Mouse (Mus musculus) brain, embryonic 18.5 days (tissue): ENCODE measurements around the gene Rpl35a.
A peak's percentile ranks its signal among the peaks of the same experiment; 100 is the strongest.
"Not testable (repeated sequence)": the region's sequence is repeated elsewhere in the genome, so short reads cannot be mapped to it uniquely, and the experiment has no call there.

Experiments
- DNase-seq: peaks from one replicate; pipeline ENCODE4 v3.0.0-alpha.2; 2012; ENCODE audit warnings: low read depth, low spot score

Rpl35a gene

DNA sequence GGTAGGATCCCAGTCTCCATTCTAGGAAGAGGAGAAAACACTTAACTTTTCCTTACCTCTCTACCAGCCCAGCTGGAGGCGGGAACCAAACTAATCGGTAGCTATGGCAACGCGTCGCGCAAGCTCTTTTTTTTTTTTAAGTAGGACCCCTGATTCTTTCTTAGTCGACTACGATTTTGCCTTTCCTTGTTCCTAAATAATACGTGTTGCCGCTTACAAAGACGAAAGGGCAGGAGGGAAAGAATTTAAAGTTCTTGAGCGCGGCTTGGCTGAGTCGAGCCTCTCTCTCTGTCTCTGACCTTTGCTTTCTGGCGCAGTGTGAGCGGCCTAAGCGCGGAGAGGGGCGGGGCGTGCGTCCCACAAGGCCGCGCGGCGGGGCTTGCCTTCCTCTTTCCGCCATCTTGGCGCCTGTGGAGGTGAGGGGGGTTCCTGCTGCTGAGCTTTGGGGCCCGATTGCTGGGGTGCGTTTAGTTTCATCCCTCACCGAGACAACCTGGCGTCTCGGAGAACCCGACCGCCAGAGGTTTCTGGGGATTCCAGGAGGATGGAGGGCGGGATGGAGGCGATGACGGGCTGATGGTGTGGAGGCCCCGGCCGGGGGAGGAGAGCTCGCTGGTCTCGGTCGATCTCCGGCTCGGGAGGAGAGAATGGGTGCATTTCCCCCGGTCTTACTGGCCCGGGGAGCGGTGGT is at the start of gene Rpl35a, which contains the start of gene Iqcg:
Rpl35a (plus strand) TSS at position 359 of the 691 bp plus-strand sequence.
Iqcg (minus strand) TSS at position 124 of the 691 bp plus-strand sequence.
- peak; percentile 85 for DNase-seq

DNA sequence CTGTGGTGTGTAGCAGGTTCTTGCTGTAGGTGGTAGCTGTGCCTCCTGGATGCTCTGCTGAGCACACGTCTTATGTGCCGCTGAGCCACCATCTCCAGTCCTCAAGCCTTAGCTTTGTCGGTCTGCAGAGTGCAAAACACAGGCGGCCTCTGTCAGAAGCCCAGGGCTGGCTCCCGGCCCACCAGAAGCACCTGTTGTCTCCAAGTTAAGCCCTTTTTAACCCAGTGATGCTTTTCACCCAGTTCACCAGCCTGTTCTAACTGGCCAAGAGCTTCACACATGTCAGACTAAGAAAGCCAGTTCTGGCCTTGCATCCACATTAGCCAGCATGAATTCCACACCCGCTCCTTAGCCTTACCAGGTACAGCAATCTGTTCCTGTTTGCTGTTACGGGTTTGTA is 49.4 kb upstream of the Rpl35a start:
- DNase-seq = no peak

DNA sequence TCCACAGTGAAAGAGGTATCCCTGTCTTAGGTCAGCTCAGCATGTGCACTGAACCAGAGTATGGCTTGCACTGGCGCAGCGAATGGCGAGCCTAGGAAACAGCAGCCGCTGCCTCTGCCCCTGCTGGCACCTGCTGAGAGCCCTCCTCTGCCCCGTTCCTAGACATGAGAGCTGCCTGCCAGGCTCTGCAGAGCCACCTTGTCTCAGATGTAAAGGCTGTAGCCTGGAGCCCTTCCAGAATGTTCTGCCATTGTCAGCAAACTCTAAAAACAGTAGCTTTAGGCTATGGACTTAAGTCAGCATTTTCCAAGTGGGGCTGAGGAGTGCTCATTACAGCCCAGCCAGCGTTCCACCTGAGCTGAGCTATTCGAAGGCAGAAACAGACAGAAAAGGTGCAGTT is 48.8 kb upstream of the Rpl35a start:
- no peak for DNase-seq

DNA sequence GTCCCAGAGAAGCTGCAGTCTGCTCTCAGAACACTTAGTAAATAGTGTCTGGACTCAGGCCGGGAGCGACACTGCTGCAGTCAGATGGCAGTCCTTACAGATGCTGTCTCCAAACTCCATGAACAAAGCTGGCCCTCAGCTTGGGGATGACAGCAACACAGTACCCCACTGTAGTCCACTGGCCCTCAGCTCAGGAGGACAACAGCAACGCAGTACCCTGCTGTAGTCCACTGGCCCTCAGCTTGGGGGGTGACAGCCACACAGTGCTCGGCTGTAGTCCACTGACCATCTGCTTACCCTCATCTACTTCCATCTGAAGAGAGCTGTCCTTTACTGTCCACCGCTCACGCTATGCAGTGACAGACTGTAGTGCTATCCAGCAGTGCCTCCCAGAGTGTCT is 46.1 kb upstream of the Rpl35a start:
- no peak for DNase-seq

DNA sequence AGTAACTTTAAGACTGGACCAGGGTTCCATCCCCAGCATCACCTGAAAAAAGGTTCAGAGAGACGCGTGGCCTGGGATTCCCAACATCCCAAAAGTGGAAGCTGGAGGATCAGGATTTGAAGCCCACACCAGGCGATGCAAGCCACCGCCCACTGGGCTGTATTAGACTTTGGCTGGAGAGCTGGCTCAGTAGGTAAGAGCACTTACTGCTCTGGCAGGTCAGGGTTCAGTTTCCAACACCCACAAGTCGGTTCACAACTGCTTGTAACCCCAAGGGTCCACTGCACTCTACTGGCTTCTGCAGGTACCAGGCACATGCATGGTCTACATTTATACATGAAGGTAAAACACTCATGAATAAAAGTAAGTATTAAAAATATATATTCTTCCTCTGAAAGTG is 42.5 kb upstream of the Rpl35a start:
- DNase-seq = no peak

DNA sequence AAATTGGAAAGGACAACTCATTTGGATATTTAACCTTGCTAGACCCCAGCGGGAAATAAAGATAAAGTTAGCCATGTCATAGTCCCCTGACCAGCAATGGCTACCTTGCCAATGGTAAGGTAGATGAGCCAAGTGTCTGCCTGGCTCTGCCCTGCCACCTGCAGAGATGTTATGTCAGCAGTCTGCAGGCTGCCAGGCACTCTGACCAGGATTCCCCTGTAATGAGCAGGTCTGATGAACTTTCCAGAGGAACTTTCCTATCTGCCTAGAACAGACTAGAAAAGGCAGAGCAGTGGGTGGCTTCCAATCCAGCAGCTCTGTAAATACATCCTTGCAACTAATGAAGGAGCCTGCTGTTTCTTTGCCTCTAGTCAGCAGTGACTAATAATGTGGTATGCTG is 41.3 kb upstream of the Rpl35a start:
- no peak for DNase-seq

DNA sequence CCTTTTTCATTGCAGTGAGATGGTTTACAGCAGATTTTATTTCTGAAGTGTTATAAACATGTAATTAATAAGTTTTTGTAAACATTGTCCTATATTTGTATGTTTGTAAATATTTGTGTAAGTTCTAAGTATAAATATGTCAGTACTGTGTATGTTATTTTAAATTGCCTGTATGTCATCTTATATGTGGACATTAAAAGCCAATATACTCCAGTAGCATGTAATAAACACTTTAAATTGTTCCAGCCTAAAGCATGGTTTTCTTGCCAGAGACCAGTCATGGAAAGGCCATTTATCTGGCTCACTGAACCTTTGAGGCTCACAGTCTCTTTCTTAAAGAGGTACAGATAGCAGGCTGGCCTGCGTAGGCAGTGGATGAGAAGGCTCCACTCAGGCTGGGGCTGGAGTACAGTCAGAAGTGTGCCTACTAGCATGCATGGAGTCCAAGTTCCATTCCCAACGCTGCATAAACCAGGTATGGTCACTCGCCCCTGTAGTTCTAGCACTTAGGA is 40.8 kb upstream of the Rpl35a start:
- no peak for DNase-seq

DNA sequence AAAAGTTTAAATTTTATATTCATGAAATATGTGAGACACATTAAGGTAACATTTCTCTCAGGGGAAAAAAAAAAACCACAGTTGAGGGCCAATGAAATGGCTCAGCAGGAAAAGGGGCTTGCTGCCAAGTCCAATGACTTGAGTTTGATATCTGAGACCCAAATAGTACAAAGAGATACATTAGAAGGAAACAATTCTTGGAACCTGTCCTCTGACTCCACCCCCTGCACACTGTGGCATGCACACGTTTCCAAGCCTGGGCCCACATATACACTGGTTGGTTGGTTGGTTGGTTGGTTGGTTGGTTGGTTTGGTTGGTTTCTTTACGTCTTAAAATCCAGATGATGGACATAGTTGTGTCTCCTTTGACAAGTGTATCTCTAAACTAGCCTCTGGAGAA is 40.3 kb upstream of the Rpl35a start:
- no peak for DNase-seq

DNA sequence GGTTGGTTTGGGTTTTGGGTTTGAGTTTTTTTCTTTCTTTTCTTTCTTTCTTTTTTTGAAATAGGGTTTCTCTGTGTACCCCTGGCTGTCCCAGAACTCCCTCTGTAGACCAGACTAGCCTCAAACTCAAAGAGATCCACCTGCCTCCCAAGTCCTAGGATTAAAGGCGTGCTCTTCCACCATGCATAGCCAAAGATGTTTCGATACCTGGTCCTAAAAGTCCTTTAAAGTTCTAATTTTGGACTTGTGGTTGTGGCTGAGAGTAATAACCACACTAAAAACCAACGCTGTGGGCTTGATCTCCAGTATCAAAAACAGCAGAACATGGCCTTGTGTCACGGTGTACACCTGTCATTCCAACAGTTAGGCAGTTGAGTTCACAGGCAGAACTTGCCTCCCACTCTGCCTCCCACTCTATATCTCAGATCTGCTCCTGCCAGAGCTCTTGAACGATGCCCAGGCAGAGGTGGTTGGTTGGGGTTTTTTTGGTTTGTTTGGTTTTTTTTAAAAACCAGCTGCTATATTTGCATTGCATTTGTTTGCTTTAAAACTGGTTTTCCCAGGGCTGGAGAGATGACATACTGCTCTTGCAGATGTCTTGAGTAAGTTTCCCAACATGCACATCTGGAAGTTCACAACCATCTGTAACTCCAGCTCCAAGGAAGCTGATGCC is 38.4 kb upstream of the Rpl35a start:
- DNase-seq = no peak

DNA sequence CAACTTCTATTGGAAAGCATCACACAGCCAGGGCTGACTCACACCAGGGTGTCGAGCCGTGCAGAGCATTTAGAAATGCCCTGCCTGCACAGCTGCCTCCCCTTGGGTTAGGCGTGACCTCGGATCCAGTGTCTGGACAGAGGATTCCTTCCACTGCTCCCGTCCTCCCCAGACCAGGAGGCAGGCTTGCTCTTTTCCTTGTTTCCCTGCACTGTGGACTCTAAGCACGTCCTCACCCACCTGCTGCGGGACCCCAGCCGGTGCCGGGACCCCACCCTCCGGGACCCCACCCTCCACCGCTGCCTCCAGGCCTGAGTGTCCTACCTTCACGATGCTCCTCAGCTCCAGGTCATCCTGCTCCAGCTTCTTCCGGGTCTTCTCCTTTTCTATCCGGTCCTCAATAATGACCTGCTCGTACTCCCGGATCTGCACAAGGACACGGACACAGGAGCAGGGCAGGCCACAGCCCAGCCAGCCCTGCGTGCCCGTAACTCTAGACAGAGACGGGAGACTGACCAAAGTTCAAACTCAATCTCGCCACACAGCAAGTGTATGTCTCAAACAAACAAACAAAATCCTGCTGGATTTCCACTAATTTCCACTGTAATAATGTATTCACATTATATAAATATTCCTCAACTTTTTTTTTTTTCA is 37.0 kb upstream of the Rpl35a start:
- DNase-seq = no peak

DNA sequence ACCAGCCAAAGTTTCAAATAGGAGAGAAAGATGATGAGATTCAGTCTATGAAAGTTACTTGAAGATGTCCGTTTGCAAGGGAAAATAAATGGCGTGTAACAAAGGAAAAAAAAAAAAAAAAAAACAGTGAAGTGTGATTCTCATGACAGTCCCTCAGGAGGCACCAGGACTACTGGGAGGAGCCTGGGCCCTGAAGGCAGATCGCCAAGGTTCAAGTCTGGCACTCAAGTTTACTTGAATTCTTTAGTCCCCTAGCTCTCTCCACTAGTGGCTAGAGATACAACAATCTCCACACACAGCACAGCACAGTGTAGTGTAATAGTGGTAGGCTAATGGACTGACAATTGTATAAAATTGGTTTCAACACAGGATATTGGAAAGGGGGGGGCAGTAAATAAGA is 34.9 kb upstream of the Rpl35a start:
- no peak for DNase-seq

DNA sequence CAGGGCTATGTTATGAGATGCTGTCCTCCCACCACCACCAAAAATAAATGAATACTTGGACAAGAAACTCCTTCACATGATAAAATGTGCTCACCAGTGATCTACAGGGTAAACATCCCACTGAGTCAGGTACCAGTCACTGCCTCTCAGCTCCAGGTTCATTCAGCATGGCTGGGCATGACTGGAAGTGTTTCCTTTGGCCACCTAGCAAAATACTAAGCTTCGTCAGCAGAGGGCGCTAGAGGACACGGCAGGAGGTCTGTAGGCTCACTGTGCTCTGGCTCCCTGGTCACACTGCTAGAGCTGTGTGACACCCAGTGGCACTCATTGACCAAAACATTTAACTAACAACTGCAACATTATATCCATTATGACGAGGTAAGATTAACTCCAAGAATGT is 32.5 kb upstream of the Rpl35a start:
- DNase-seq = no peak

DNA sequence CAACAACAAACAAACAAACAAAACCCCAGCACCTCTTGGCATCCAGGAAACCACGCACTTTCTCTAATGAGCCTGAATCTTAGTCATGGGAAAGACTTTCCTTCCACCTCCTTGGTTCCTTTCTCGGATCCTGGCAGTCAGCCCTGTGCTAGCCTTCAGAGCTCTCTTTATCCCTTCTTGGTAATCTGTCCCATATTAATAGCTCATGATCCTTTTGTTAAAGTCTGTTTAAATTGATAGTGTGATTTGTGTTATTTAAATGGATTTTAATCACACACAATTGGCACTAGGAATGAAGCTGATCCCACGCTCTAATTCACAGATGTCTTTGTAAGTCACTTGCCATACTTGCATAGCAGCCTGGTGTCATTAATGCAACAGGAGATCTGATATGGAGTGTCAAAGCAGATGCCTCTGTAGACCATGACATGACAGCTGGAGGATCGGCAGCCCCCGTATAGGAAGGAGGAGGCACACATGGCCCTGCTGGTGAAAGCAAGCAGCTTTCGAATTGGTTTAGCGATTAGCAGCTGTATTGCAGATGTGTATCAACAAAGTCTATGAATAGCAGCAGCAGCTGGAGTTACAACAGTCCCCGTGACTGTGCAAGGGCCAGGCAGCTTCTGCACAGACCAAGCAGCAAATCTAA is 31.7 kb upstream of the Rpl35a start:
- no peak for DNase-seq

DNA sequence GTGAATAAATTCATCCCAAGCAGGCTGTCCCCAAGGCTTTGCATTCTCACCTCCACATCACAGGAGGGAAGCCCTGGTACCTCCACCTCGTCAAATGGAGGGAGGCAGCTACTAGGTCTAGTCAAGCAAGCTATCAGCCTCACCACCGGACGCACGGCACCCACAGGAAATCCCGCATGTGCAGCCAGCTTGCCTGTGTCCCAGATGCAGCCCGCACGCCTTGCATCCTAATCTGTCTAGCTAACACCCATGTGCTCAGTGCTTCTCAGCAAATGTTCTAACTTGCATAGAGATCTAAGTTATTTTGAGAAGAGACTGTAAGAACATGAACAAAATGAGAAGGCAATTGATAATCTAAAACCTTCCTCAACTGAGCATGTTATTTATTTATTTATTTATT is 29.9 kb upstream of the Rpl35a start:
- no peak for DNase-seq

DNA sequence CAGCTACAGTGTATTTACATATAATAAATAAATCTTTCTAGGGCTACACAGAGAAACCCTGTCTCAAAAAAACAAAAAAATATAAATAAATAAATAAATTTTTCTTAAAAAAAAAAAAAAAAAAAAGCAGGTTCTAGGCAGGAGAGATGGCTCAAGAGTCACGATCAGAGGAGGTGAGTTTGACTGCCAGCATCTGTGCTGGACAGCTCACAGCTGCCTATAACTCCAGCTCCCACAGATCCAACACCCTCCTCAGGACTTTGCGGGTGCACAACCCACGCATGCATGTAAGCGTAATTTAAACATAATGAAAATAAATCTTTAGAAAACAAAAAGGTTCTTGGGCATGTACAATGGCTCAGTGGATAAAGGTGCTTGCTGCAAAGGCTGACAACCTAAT is 20.2 kb upstream of the Rpl35a start:
- DNase-seq = no peak

DNA sequence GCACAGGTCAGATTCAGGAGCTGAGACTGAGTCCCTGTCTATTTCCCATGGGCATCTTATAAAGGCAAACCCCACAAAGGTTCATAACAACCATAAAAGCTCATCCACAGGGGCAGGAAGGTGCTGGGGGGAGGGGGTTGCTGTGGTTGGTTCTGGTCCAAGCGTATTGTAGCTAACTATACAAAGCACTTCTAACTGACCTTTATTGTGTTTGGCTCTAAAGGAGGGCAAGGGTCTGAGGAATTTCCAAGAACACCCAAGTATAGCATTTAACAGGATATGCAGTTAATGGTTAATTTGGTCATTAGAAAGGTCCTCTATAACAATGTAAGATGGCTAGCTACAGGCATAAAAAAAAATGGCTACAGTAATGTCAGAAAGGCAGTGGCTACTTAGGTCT is 13.6 kb upstream of the Rpl35a start:
- DNase-seq = no peak

DNA sequence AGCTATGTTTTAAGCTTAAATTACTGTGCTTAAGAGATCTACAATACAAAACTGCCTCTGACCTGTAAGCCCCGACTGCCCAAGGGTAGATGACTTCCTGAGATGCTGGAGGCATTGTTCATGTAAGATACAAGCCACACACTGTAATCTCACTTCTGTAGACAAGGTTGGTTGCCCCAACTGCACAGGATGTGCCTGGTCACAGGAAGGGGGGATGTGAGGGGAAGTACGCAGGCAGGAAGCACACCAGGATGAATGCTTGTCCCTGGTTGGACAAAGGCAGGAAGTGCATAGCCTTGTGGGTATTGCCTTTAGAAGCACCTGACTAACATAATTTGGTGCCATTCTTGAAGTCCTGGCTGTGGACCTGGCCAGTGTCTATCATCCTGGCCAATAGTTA is 13.0 kb upstream of the Rpl35a start:
- no peak for DNase-seq

DNA sequence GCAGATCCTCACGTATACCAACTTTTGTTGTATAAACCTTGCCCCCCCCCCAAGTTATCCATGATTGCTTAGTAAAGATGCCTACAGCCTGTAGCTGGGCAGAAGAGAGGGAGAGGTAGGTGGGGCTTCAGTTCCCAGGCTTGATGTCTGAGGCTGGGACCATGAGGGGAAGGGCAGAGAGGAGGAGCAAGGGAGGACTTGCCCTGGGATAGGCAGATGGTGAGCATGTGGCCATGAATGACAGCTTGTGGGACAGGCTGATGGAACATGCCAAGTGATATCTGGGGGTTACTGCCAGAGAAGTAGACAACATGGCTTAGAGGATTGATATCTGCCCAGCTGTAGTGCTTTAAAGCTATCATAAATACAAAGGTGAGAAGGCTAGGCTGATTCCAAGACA is 8.2 kb upstream of the Rpl35a start:
- no peak for DNase-seq

DNA sequence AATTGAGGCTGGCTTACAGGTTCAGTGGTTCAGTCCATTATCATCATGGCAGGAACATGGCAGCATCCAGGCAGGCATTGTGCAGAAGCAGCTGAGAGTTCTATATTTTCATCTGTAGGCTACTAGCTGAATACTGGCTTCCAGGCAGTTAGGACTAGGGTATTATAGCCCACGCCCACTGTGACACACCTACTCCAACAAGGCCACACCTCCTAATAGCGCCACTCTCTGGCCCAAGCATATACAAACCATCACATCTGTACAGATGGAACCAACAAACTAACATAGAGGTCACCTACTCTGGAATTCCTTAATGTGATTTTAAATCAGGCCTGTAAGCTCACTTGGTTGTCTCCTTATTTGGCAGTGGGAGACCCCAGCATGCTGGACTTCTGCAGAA is 7.6 kb upstream of the Rpl35a start:
- DNase-seq = no peak

DNA sequence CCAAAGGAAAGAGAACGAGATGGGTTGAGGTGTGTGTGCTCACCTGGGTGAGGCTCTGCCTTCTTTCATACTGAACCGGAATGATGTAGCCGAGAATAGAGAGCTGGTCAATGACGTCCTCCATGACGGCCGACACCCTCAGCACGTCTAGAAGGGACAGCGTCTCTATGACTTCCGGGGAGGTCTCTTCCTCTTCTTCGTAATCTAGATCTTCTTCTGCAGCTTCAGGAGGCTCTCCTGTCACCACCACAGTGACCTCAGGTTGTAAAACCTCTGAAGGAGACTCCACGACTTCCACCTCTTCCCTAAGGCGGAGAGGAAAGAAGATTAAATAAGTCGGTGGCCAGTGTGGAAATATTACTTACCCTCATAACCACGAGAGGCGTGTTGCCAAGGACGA is 6.4 kb upstream of the Rpl35a start:
- no peak for DNase-seq

DNA sequence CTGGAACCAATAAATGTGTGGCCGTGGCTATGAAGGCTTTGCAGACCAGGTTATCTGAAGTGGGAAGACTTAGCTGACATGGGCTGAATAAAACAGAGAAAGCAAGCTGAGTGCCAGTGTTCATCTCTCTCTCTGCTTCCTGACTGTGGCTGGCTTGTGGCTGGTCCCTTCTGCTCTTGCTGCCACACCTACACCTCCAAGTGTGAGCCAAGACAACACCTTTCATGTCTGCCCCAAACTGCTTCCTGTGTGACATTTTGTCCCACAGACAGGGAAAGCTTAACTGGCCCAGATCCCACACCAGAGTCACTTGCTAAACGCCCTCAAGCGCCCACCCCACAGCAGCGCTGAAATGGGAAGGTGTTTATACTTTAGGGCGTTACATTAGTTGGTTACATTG is 3.1 kb upstream of the Rpl35a start:
- no peak for DNase-seq

DNA sequence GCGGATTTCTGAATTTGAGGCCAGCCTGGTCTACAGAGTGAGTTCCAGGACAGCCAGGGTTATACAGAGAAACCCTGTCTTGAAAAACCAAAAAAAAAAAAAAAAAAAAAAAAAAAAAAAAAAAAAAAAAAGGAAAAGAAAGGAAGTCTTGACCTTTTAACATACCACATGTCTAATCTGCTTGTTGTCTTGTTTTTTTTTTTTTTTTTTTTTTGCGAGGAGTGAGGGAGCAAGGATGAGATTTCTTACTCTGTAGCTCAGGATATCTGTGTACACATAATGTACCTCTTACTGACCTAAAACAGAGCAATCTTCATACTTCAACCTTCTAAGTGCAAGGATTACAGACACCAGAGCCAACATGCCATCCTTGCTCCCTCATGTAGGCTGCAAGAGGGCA is 1.3 kb upstream of the Rpl35a start:
- DNase-seq = not testable (repeated sequence)
